In the genomic region with DNA sequence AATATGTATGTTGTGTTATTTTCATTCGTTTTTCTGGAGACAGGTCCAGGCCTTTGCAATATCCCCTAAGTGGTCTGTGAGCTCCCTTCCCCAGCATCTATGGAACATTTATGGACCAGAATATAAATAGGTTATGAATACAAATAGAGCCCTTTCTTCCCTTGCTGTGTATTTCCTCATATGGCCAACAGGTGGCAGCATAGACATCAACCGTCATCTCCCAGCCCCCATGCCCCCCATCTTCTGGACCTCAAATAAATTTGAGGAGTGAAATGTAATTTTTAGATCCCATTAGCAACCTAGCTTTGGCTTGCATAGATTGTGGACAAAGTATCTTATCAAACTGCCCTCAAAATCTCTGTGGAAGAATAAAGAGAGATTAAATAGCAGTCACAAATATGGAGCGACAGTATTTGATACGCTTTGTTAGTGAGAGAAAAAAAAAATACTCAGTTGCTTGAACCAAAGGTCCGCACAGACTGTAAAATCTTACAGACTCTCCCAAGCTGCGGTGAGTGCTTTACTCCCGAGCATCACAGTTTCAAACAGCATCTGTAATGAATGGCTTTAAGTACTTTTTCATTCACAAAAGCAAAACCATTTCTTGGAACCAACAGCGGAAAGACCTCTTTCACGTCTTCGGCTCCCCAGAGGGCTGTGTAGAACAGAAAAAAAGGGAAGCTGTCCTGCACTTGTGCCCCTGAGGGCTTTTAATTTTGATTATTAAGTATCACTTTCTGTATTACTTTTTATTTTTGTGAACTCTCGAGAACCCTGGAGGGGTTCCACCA, we compare ENCODE assay signal across 8 mouse cellular contexts.
A peak's percentile ranks its signal among the peaks of the same experiment; 100 is the strongest.
DNase-seq lines count a peak whose midpoint lies in the region; ATAC-seq and TF ChIP-seq lines count a peak whose summit lies in the region.

No protein-coding gene starts in this region.

- ATAC-seq in liver, postnatal 0 days = no peak
- no peak for ATAC-seq in liver, embryonic 11.5 days (replicated peaks; ENCODE audit: low FRiP score)

- no peak overlapping the region for H3K4me2 ChIP-seq in liver, postnatal 0 days (ENCODE audit: low read depth, low read length)
- no peak overlapping the region for H3K4me2 ChIP-seq in liver, embryonic 11.5 days

- no peaks in the 10 kb centered on the region; the same call in 1 of the 2 replicates for H3K4me1 ChIP-seq in liver, postnatal 0 days (ENCODE audit: insufficient read depth)
- no peaks in the 10 kb centered on the region for H3K4me1 ChIP-seq in liver, embryonic 11.5 days (replicated peaks; ENCODE audit: control insufficient read depth, insufficient read depth, low read length)

- H3K9me3 ChIP-seq in liver, postnatal 0 days (ENCODE audit: low read length) = no peaks in the 10 kb centered on the region
- H3K9me3 ChIP-seq in liver, embryonic 11.5 days (ENCODE audit: control insufficient read depth, low read length) = no peaks in the 10 kb centered on the region

- H3K9ac ChIP-seq in liver, postnatal 0 days (replicated peaks) = no peak overlapping the region
- no peak overlapping the region for H3K9ac ChIP-seq in liver, embryonic 11.5 days (ENCODE audit: low read depth, low read length)

- no peak overlapping the region for H3K27ac ChIP-seq in liver, postnatal 0 days (ENCODE audit: low read depth)
- H3K27ac ChIP-seq in liver, embryonic 11.5 days (ENCODE audit: low read depth, low read length) = no peak overlapping the region

- no peaks in the 10 kb centered on the region for H3K36me3 ChIP-seq in liver, postnatal 0 days (replicated peaks; ENCODE audit: insufficient read depth, low read length)
- H3K36me3 ChIP-seq in liver, embryonic 11.5 days (ENCODE audit: control insufficient read depth, insufficient read depth, low read length) = no peaks in the 10 kb centered on the region

- peak; percentile 73 for TF ChIP-seq CTCF in liver, postnatal 0 days (IDR thresholded peaks at IDR 0.05; ENCODE audit: low read depth)

- H3K27me3 ChIP-seq in liver, postnatal 0 days (ENCODE audit: insufficient read depth, low read length) = no peaks in the 10 kb centered on the region
- H3K27me3 ChIP-seq in liver, embryonic 11.5 days (replicated peaks; ENCODE audit: control insufficient read depth, insufficient read depth, low read length) = no peaks in the 10 kb centered on the region

- no peak for TF ChIP-seq EP300 in liver, postnatal 0 days (IDR thresholded peaks at IDR 0.05; ENCODE audit: low read depth)

- H3K4me3 ChIP-seq in liver, postnatal 0 days (ENCODE audit: low read depth, low read length) = no peak overlapping the region
- H3K4me3 ChIP-seq in liver, embryonic 11.5 days (ENCODE audit: low read depth, low read length) = no peak overlapping the region

- 66% methylated on average over 11 of the region's 11 CpGs for WGBS in liver, postnatal 0 days (ENCODE audit: insufficient replicate concordance)
- 67% methylated on average over 11 of the region's 11 CpGs for WGBS in liver, embryonic 11.5 days

- DNase-seq in embryo, embryonic 11 days = peak; percentile 31
- DNase-seq in embryo, embryonic 9.5 days (ENCODE audit: extremely low spot score) = no peak
- DNase-seq in liver, postnatal 0 days = no peak
- DNase-seq in liver, embryonic 11.5 days (ENCODE audit: low spot score) = no peak
- DNase-seq in induced T-regulatory cell, adult 2 months (ENCODE audit: low read depth) = peak; percentile 69
- peak; percentile 50 for DNase-seq in retina, postnatal 1 day
- no peak for DNase-seq in cerebellum, postnatal 4 days (ENCODE audit: low spot score in 2 of 2)
- DNase-seq in adipocyte (ENCODE audit: low spot score) = no peak

Comparison
In these comparisons a context has a peak if more than half of its experiments do, and no peak if none do; other contexts are left out.
1. DNase-seq: peak in embryo, embryonic 11 days (single experiment), induced T-regulatory cell, adult 2 months (single experiment) and retina, postnatal 1 day (single experiment); none in embryo, embryonic 9.5 days (single experiment), liver, postnatal 0 days (single experiment), liver, embryonic 11.5 days (single experiment), cerebellum, postnatal 4 days (0 of 2) and adipocyte (single experiment).